Mouse (Mus musculus) testis, adult 2 months (tissue): Measurements from ENCODE around the gene Gna13. TPM values are rescaled to one million over a fixed set of nuclear protein-coding genes. Genes with fewer than 3 reads are reported as not detected.
A peak's percentile ranks its signal among the peaks of the same experiment; 100 is the strongest.

Experiments used
- H3K27ac ChIP-seq: fragments of 200-500 bp; 2 replicates; pipeline ENCODE4 v1.5.1; 2012; ENCODE audit warnings: low read depth, low read length; ENCODE audit not compliant: control insufficient read depth, insufficient read depth
- H3K27me3 ChIP-seq: fragments of 200-500 bp; 2 replicates; pipeline ENCODE4 v1.6.1; 2012; ENCODE audit warnings: mild to moderate bottlenecking, low read length, moderate library complexity; ENCODE audit not compliant: control insufficient read depth, insufficient read depth
- H3K36me3 ChIP-seq: fragments of 200-500 bp; 2 replicates; pipeline ENCODE4 v1.6.1; 2012; ENCODE audit warnings: mild to moderate bottlenecking, low read length; ENCODE audit not compliant: control insufficient read depth, insufficient read depth
- H3K4me1 ChIP-seq: fragments of 200-500 bp; 2 replicates; pipeline ENCODE4 v1.6.1; 2012; ENCODE audit warnings: low read length; ENCODE audit not compliant: control insufficient read depth, insufficient read depth
- H3K4me3 ChIP-seq: fragments of 200-500 bp; 2 replicates; pipeline ENCODE4 v1.5.1; 2012; ENCODE audit warnings: low read depth, mild to moderate bottlenecking, low read length, moderate library complexity, mixed read lengths; ENCODE audit not compliant: control insufficient read depth
- CTCF ChIP-seq: fragments of 200-500 bp; IDR thresholded peaks from 2 replicates; pipeline ENCODE4 v1.5.1; 2012; ENCODE audit warnings: low read depth, mild to moderate bottlenecking, inconsistent platforms, low read length, moderate library complexity; ENCODE audit not compliant: control insufficient read depth, insufficient read depth, insufficient replicate concordance
- POLR2A ChIP-seq: fragments of 200-500 bp; IDR thresholded peaks from 2 replicates; pipeline ENCODE4 v1.6.1; 2012; ENCODE audit warnings: low read depth, mild to moderate bottlenecking, inconsistent platforms, low read length, moderate library complexity; ENCODE audit not compliant: control insufficient read depth
- polyA plus RNA-seq: library from polyadenylated mRNA; depleted of rRNA; stranded (reverse); fragments of >200 nt; gene quantifications from 2 replicates; pipeline ENCODE4 v1.2.3, GENCODE M21; 2012

The Gna13 gene
- polyA plus RNA-seq, 1 experiment = 30.3 TPM

DNA sequence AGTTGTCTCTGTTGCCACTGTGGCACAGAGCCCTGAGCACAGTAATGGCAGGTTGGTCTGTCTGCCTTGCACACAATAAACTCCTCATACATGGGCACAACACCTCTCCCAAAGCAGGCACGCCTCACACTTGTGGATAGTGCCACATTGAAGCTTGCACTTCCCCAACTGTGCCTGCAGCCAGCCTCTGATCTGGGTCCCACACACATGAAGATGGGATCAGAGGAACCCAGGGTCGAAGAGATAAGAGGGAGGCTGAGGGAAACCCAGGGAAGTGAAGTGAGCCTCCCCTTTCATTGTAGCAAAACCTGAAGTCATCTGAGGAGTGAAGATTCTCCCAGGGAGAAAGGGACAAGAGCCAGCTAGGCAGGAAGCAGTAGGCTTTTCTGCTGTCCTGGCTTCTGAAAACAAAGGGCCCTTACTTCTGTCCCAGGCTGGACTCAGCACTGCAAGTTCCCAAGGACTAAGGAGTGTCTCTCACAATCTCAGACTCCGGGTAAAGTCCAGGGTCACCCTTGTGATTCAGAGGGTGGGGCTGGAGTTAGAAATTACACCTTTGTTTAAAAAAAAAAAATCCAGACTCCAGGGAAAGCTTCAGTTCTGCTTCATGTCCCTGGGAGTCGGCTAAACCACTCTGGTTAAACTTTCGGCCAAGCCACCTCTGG, 12.8 kb upstream of the Gna13 start:
- H3K4me3 ChIP-seq = no peak overlapping the region
- TF ChIP-seq POLR2A = no peak
- no peak for TF ChIP-seq CTCF
- no peaks in the 10 kb centered on the region for H3K36me3 ChIP-seq
- H3K27ac ChIP-seq = peak overlapping the region; percentile 55
- no peaks in the 10 kb centered on the region for H3K27me3 ChIP-seq
- H3K4me1 ChIP-seq = peaks cover 15% of the 10 kb centered on the region

DNA sequence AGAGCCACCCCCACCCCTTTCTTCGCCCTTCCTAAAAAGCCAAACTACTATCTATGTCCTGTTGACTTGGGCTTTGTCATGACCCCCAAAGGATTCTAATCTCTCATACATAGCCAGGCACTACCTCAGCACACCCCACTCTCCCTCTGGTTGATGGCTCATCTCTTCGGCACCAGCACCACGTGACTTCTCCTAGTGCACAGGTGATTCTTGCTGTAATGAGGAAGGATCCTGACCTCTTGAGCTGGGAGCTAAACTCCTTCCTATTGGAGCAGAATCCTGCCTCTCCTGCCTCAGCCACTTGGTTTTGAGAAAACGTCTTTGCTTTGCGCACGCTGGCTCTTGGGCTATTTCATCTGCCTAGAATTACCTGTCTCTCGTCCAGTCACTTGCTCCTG, 12.3 kb upstream of the Gna13 start:
- H3K36me3 ChIP-seq = no peaks in the 10 kb centered on the region

DNA sequence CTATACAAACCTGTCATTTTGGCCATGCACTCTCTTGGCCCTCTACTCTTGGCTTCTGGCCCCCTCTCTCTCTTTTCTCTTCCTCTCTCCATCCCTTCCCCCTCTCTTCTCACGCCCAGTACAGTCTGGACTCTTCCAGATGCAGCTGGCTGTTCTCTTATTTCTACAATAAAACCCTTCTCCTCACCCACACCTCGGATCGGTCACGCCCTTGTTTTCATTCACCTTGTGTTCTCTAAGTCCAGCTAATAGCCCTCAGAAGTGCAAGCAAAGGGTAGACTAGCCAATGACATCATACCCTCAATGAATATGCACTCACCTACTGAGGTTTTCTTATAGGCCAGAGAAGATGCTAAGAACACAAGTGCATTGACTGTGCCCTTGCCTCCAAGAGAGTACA, 11.1 kb upstream of the Gna13 start:
- Histone ChIP-seq H3K4me3 (no peak overlapping the region), H3K27ac (no peak overlapping the region), H3K36me3 (no peaks in the 10 kb centered on the region), H3K27me3 (no peaks in the 10 kb centered on the region), H3K4me1 (peaks cover 15% of the 10 kb centered on the region)
- TF ChIP-seq POLR2A = no peak
- no peak for TF ChIP-seq CTCF

More for the DNA sequence above, 12.3 kb upstream of the Gna13 start:
- Histone ChIP-seq H3K4me3 (no peak overlapping the region), H3K27me3 (no peaks in the 10 kb centered on the region), H3K27ac (peak overlapping the region; percentile 55), H3K4me1 (peaks cover 15% of the 10 kb centered on the region)
- no peak for TF ChIP-seq CTCF
- TF ChIP-seq POLR2A = no peak

- TF ChIP-seq CTCF (no peak), POLR2A (no peak)
Observed at GRCm38 (mm10) chr11:109353391-109354235, 9.0 kb upstream of the Gna13 start.

DNA sequence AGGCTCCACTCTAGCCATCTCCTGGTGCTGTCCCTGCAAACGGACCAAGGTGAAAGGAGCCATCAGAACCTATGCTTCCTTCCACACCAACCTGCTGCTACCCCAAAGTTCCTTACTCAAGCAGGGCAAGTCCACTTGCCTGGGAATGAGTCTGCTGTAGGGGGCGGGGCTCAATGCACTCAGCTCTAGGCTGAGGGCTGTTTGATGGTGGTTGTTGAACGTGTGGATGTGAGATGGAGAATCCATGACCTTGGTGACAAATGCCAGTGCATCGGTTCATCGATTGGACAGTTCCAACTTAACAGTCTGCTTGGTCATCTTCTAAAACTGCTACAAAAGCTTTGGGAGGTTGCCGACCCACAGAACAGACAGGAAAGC, 8.4 kb upstream of the Gna13 start:
- no peaks in the 10 kb centered on the region for H3K27me3 ChIP-seq
- peaks cover 9% of the 10 kb centered on the region for H3K4me1 ChIP-seq
- H3K36me3 ChIP-seq = no peaks in the 10 kb centered on the region
- H3K4me3 ChIP-seq = no peak overlapping the region
- H3K27ac ChIP-seq = peak overlapping the region; percentile 52
- TF ChIP-seq CTCF (no peak), POLR2A (no peak)

More at GRCm38 (mm10) chr11:109353391-109354235, 9.0 kb upstream of the Gna13 start:
- no peak overlapping the region for H3K4me3 ChIP-seq
- peaks cover 9% of the 10 kb centered on the region for H3K4me1 ChIP-seq
- no peaks in the 10 kb centered on the region for H3K36me3 ChIP-seq
- no peaks in the 10 kb centered on the region for H3K27me3 ChIP-seq
- peak overlapping the region; percentile 52 for H3K27ac ChIP-seq

DNA sequence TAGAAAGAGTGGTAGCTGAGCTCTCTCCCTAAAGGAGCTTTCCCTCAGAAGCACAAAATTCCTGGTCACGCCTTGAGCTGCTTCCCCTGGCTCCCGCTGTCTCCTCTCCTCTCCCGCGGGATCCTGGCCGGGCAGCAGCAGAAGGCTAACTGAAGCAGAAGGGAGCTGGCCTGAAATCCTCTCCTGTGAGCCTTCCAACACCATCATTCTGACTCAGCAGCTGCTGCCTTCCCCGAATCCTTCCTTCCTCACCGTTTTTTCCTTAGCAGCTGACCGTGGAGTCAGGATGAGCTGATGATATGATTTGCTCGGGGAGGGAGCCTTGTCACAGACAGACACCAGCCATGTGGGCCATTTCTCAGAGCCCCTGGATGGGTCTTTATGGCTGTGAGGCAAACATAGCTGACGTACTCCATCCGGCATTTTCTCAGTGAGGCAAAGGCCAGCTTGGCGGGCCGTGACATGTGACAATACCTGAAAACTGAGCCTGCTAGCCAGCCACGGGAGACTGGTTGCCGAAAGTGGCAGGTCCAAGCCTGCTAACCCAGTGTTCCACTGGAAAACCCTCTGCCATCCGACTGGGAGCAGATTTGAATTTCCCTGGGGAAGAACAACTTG, 6.8 kb upstream of the Gna13 start:
- TF ChIP-seq CTCF = no peak
- no peak for TF ChIP-seq POLR2A

DNA sequence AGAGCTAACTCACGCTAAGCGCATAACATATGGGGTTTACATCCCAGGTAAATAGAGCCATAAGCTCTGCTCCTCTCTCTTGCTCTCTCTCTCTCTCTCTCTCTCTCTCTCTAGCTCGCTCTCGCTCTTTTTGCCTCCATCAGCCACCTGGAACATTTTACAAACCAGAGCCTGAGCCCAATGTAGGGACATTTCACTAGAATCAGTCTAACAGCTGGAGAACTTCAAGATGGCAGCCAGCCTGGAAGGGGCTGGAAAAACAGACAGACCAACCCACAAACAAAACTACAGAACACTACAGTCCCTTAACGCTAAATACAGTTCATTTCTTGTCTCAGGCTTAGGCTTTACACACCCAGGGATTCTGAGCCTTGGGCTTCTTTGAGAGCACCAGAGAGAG, 5.5 kb upstream of the Gna13 start:
- H3K36me3 ChIP-seq = no peaks in the 10 kb centered on the region
- H3K4me3 ChIP-seq = no peak overlapping the region
- peaks cover 16% of the 10 kb centered on the region for H3K4me1 ChIP-seq
- H3K27me3 ChIP-seq = no peaks in the 10 kb centered on the region
- no peak overlapping the region for H3K27ac ChIP-seq
- no peak for TF ChIP-seq CTCF
- no peak for TF ChIP-seq POLR2A

More for the DNA sequence above, 6.8 kb upstream of the Gna13 start:
- Histone ChIP-seq H3K4me3 (no peak overlapping the region), H3K4me1 (peaks cover 5% of the 10 kb centered on the region), H3K27ac (no peak overlapping the region), H3K36me3 (no peaks in the 10 kb centered on the region), H3K27me3 (no peaks in the 10 kb centered on the region)
